8 mouse cellular contexts compared by ENCODE assay signal in the genomic region with DNA sequence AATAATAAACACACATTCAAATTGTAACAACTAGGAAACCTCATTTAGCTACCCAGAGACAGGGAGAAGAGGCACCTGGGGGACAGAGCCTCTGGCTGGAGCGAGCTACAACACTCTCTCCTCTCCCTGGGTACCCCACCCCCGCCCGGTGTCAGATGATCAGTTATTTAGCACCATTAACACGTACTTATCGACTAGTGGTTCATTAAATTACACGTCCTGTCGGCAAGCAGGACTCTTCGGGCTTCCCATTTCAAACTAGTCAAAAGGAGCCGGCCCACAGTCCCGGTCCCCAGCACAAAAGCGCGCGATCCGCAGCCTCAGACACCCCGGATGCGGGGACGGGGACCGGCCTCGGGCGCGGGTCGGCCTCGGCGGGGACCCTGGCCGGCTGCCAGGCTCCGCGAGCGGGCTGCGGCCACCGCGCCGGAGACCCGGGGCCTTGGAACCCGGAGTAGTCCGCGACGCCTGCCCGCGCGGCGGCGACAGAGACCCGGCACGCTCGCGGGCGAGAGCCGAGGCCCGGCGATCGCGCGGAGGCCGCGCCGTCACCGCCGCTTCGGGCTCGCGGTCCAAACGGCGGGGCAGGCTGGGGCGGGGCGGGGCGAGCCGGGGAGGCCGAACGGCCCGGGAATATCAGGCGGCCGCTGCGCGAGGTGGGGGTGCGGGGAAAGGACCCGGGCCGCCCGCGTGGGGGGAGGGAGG. TPM values are rescaled to one million over a fixed set of nuclear protein-coding genes. Genes with fewer than 3 reads are reported as not detected.
DNase-seq lines count a peak whose midpoint lies in the region; ATAC-seq and TF ChIP-seq lines count a peak whose summit lies in the region.

No protein-coding gene starts in this region.

- no peak for TF ChIP-seq POLR2A in CH12.LX (IDR thresholded peaks at IDR 0.05; ENCODE audit: low read depth, low read length)

- WGBS in heart, embryonic 12.5 days, result under 1% methylated on average over 71 of the region's 79 CpGs

- peak overlapping the region; percentile 93; the same call in 1 of the 2 replicates for H3K4me2 ChIP-seq in CH12.LX (ENCODE audit: insufficient read depth, low read depth, poor library complexity, severe bottlenecking)
- H3K4me2 ChIP-seq in heart, embryonic 12.5 days, result peak overlapping the region; percentile 70

- no peak for DNase-seq in cerebellum, postnatal 25 days
- DNase-seq in CH12.LX (ENCODE audit: extremely low read depth), result peak; percentile 55
- peak; percentile 74 for DNase-seq in embryo, embryonic 10.5 days (ENCODE audit: low spot score)
- DNase-seq in left cerebral cortex, adult 18-20 months (ENCODE audit: low spot score in 2 of 2), result peak; percentile 29 to 50
- DNase-seq in spleen, postnatal 4 days (ENCODE audit: low spot score in 2 of 2), result peak; percentile 56 to 90

- peak overlapping the region; percentile 96 for H3K9ac ChIP-seq in CH12.LX (ENCODE audit: insufficient read depth, low read depth)
- H3K9ac ChIP-seq in heart, embryonic 12.5 days, result peak overlapping the region; percentile 94

- TF ChIP-seq EP300 in CH12.LX (IDR thresholded peaks at IDR 0.05; ENCODE audit: low read length), result no peak

- in situ Hi-C loops in CH12.LX (cut with MboI; ENCODE audit: low pct_ligation_motif_present, low pct_unique_long_range_greater_than_20kb, low sequenced_read_pairs), result no loop called here

- no peaks in the 10 kb centered on the region for H3K27me3 ChIP-seq in CH12.LX (replicated peaks)
- no peaks in the 10 kb centered on the region for H3K27me3 ChIP-seq in heart, embryonic 12.5 days (replicated peaks)

- H3K36me3 ChIP-seq in CH12.LX (replicated peaks in 1 of 2; ENCODE audit: control insufficient read depth in 1 of 2, insufficient read depth in 1 of 2, low read length in 1 of 2), result peaks cover 0 to 5% of the 10 kb centered on the region in 2 experiments
- no peaks in the 10 kb centered on the region for H3K36me3 ChIP-seq in heart, embryonic 12.5 days

- dilution Hi-C loops in CH12.LX (cut with MboI; ENCODE audit: extremely low pct_ligation_motif_present, extremely low pct_unique_long_range_greater_than_20kb, low sequenced_read_pairs), result no loop called here

- H3K4me1 ChIP-seq in CH12.LX (ENCODE audit: control insufficient read depth in 1 of 2, insufficient read depth in 2 of 2), result peaks cover 3 to 29% of the 10 kb centered on the region in 2 experiments; a peak in 3 of 4 replicates
- H3K4me1 ChIP-seq in heart, embryonic 12.5 days (replicated peaks), result peaks cover 17% of the 10 kb centered on the region

- peaks cover 42% of the 10 kb centered on the region for H3K79me2 ChIP-seq in CH12.LX (replicated peaks; ENCODE audit: control insufficient read depth, extremely low read depth, insufficient read depth, poor library complexity, severe bottlenecking)

- H3K9me3 ChIP-seq in CH12.LX (replicated peaks; ENCODE audit: low read length), result no peaks in the 10 kb centered on the region
- H3K9me3 ChIP-seq in heart, embryonic 12.5 days (replicated peaks), result no peaks in the 10 kb centered on the region

- ATAC-seq in cerebellum, adult (ENCODE audit: insufficient number of reproducible peaks, low FRiP score, low TSS enrichment), result peak; percentile 11; the same call in 1 of the 2 replicates
- ATAC-seq in heart, embryonic 12.5 days (ENCODE audit: insufficient number of reproducible peaks, low FRiP score), result peak; percentile 87
- peak; percentile 51 for ATAC-seq in megakaryocyte-erythroid progenitor cell, adult 5-6 weeks (replicated peaks; ENCODE audit: low FRiP score, low TSS enrichment, poor library complexity, severe bottlenecking)

- no peak for TF ChIP-seq CTCF in CH12.LX (conservative IDR thresholded peaks at IDR 0.05 in 1 of 2, IDR thresholded peaks at IDR 0.05 in 1 of 2; ENCODE audit: low read depth in 2 of 2, low read length in 2 of 2)

- H3K27ac ChIP-seq in CH12.LX (ENCODE audit: insufficient read depth, low read depth), result peak overlapping the region; percentile 93
- H3K27ac ChIP-seq in heart, embryonic 12.5 days (ENCODE audit: poor library complexity, severe bottlenecking), result peak overlapping the region; percentile 98

- peak overlapping the region; percentile 76 to 91 (median 79) for H3K4me3 ChIP-seq in CH12.LX (replicated peaks in 1 of 3; ENCODE audit: low read depth in 2 of 3, low read length in 2 of 3, poor library complexity in 1 of 3)
- H3K4me3 ChIP-seq in heart, embryonic 12.5 days, result peak overlapping the region; percentile 76

- no peak for TF ChIP-seq RAD21 in CH12.LX (IDR thresholded peaks at IDR 0.05; ENCODE audit: low read depth, low read length)

TF ChIP-seq in CH12.LX, 34 proteins besides CTCF, POLR2A, EP300 and RAD21:
- TF ChIP-seq UBTF (IDR thresholded peaks at IDR 0.05; ENCODE audit: low read depth, low read length), result peak; percentile 92
- TF ChIP-seq KAT2A (IDR thresholded peaks at IDR 0.05; ENCODE audit: insufficient replicate concordance, low read length), result no peak
- TF ChIP-seq USF1 (IDR thresholded peaks at IDR 0.05; ENCODE audit: low read depth, low read length), result no peak
- TF ChIP-seq ZC3H11A (IDR thresholded peaks at IDR 0.05; ENCODE audit: low read depth, low read length), result no peak

RNA-seq across cellular contexts. Expression of gene Phf3, which starts 0.7 kb away (rescaled TPM):
- total RNA-seq in CH12.LX (2012; rRNA removed), result 38.8 and 39.8 TPM in 2 replicates
- 40.6 and 47.7 TPM in 2 replicates for total RNA-seq in CH12.LX (2014; rRNA removed)
- polyA plus RNA-seq in CH12.LX (2012; ENCODE audit: insufficient read length, low read depth), result 43.3 and 54.1 TPM in 2 replicates
- 38.2 and 38.6 TPM in 2 replicates for polyA plus RNA-seq in heart, embryonic 12.5 days (2016; fragmentation: Nextera tagmentation; extraction: Ambion mirVana)
- 10 to 100 TPM; 91.9 to 94.4 TPM for total RNA-seq in left cerebral cortex, adult 18-20 months (2021)
- 88.0 and 88.9 TPM in 2 replicates for total RNA-seq in megakaryocyte-erythroid progenitor cell, adult 5-6 weeks (2014; fragmentation: Nextera tagmentation)
- total RNA-seq in megakaryocyte-erythroid progenitor cell, adult 5-6 weeks (2017), result 104 and 206 TPM in 2 replicates

Comparison
In these comparisons a context has a peak if more than half of its experiments do, and no peak if none do; other contexts are left out.
1. ATAC-seq: peak in every context shown above with its lines; median percentile 87 in heart, embryonic 12.5 days; 51 in megakaryocyte-erythroid progenitor cell, adult 5-6 weeks; 11 in cerebellum, adult.
2. DNase-seq: peak in CH12.LX (single experiment), embryo, embryonic 10.5 days (single experiment), left cerebral cortex, adult 18-20 months (2 of 2) and spleen, postnatal 4 days (2 of 2); none in cerebellum, postnatal 25 days (0 of 2).